Mouse (Mus musculus) heart, postnatal 4 days (tissue): ENCODE measurements around the gene Prex1. TPM values are rescaled to one million over a fixed set of nuclear protein-coding genes. Genes with fewer than 3 reads are reported as not detected.

Experiments
- total RNA-seq, 2 experiments: library from RNA; stranded (reverse); gene quantifications; 2 replicates each; pipeline ENCODE4 v1.2.3; 2021

Gene Prex1
- total RNA-seq, 2 experiments from 2014 or later, result 13.8 to 14.8 TPM

Other genes starting within 250 kb of the Prex1 start
- gene Trp53rkb, start 78.7 kb upstream of the Prex1 start, total RNA-seq, result 1 to 10 TPM; 4.0 to 5.1 TPM
- 10 to 100 TPM; 39.7 to 42.3 TPM for gene Arfgef2, start 91.8 kb upstream of the Prex1 start, total RNA-seq
- gene Cse1l, start 192.2 kb upstream of the Prex1 start, total RNA-seq, result 10 to 100 TPM; 67.8 to 71.7 TPM